Mouse (Mus musculus) mouse embryonic stem cell (cell line): Measurements from ENCODE around the gene Dbt.

ENCODE experiments used
- in situ Hi-C, 2 experiments: fragments of 300-500 bp; cut with MboI; formaldehyde crosslinking; loops; 1 replicate in 1 of 2; 3 replicates in 1 of 2; pipeline ENCODE4 v1.14.3; 2019 to 2020; ENCODE audit warnings: low sequenced_read_pairs in 2 of 2, low pct_unique_long_range_greater_than_20kb in 1 of 2, mixed read lengths in 1 of 2; ENCODE audit not compliant: unreplicated experiment in 1 of 2

Dbt gene

GRCm38 (mm10) chr3:116512904-116513716, at the start of gene Dbt:
Dbt (plus strand) TSS chr3:116513070.
- in situ Hi-C loops = loop anchor here in 1 of 2 experiments (25.0 kb wide), 1 partner anchor 224 kb away; no protein-coding TSS in a partner anchor

- in situ Hi-C loops = no loop called here
These were observed 48.6 kb upstream of the Dbt start for GRCm38 (mm10) chr3:116464318-116464717.

GRCm38 (mm10) chr3:116465709-116466108, 47.2 kb upstream of the Dbt start:
- in situ Hi-C loops = no loop called here

GRCm38 (mm10) chr3:116474602-116475001, 38.3 kb upstream of the Dbt start:
- in situ Hi-C loops = no loop called here

GRCm38 (mm10) chr3:116476686-116477298, 36.1 kb upstream of the Dbt start:
- in situ Hi-C loops = no loop called here

- in situ Hi-C loops = no loop called here
These were observed 35.5 kb upstream of the Dbt start for GRCm38 (mm10) chr3:116477351-116477750.

GRCm38 (mm10) chr3:116480119-116480518, 32.8 kb upstream of the Dbt start:
- in situ Hi-C loops = no loop called here

GRCm38 (mm10) chr3:116480937-116481336, 31.9 kb upstream of the Dbt start:
- in situ Hi-C loops = no loop called here

GRCm38 (mm10) chr3:116482724-116483123, 30.1 kb upstream of the Dbt start:
- in situ Hi-C loops = no loop called here

GRCm38 (mm10) chr3:116483271-116483670, 29.6 kb upstream of the Dbt start:
- in situ Hi-C loops = no loop called here

- in situ Hi-C loops = loop anchor here (5.0 to 10.0 kb wide), 2 partner anchors 146 to 149 kb away; no protein-coding TSS in a partner anchor
These were observed 21.9 kb upstream of the Dbt start for GRCm38 (mm10) chr3:116490920-116491319.

- in situ Hi-C loops = loop anchor here (5.0 to 10.0 kb wide), 2 partner anchors 147 to 150 kb away; no protein-coding TSS in a partner anchor
These were observed 20.9 kb upstream of the Dbt start for GRCm38 (mm10) chr3:116491923-116492454.

GRCm38 (mm10) chr3:116493658-116494057, 19.2 kb upstream of the Dbt start:
- in situ Hi-C loops = loop anchor here (5.0 to 10.0 kb wide), 2 partner anchors 149 to 151 kb away; no protein-coding TSS in a partner anchor

- in situ Hi-C loops = loop anchor here in 1 of 2 experiments (10.0 kb wide), 1 partner anchor 151 kb away; no protein-coding TSS in a partner anchor
These were observed 17.2 kb upstream of the Dbt start for GRCm38 (mm10) chr3:116495671-116496070.

- in situ Hi-C loops = loop anchor here in 1 of 2 experiments (25.0 kb wide), 1 partner anchor 229 kb away; no protein-coding TSS in a partner anchor
These were observed 5.0 kb upstream of the Dbt start, which contains the start of gene Rtca for GRCm38 (mm10) chr3:116507772-116508351. Rtca (minus strand) TSS chr3:116508208.

GRCm38 (mm10) chr3:116512151-116512903, 543 bp upstream of the Dbt start:
- in situ Hi-C loops = loop anchor here in 1 of 2 experiments (25.0 kb wide), 1 partner anchor 225 kb away; no protein-coding TSS in a partner anchor

GRCm38 (mm10) chr3:116520141-116520761, 7.4 kb downstream of the Dbt start:
- in situ Hi-C loops = loop anchor here in 1 of 2 experiments (25.0 kb wide), 1 partner anchor 217 kb away; no protein-coding TSS in a partner anchor
